Mouse (Mus musculus) cortical plate, adult 2 months (tissue): ENCODE measurements at regions not wholly inside any gene's neighbourhood (a gene's known extent, or its start where the extent isn't known, plus 50 kb on each side); places are given as distances from the start of the nearest gene placed in this dataset.

Experiments
- CTCF ChIP-seq: fragments of 200-500 bp; IDR thresholded peaks from 2 replicates; pipeline ENCODE4 v1.5.1; 2011; ENCODE audit warnings: mild to moderate bottlenecking, control low read depth, low read length; ENCODE audit not compliant: insufficient read depth; ENCODE audit errors: extremely low read depth
- POLR2A ChIP-seq: fragments of 200-500 bp; IDR thresholded peaks from 2 replicates; pipeline ENCODE4 v1.6.1; 2011; ENCODE audit warnings: mild to moderate bottlenecking, low read length, control low read depth; ENCODE audit not compliant: insufficient read depth; ENCODE audit errors: extremely low read depth

DNA sequence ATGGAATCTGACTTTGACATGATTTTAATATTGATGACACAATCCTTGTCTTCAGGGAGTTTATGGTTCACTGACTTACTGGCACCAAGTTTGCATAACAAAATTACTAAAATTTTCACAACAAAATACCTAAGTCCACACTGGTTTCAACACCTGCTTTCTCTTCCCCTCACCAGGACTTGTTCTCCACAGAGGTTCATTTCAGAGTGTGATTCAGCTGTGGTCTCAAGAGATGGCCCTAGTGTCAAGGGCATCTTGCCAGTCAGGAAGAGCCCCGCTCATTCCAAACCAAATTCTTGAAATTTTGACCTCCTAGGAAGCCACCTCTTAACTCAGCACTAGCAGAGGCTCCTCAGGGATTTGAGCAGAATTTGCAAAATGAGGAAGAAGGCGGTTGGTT lies 95.3 kb downstream of the Lmo4 start:
- no peak for TF ChIP-seq POLR2A
- no peak for TF ChIP-seq CTCF
